Mouse (Mus musculus): ENCODE data around the gene Hook1. TPM values are rescaled to one million over a fixed set of nuclear protein-coding genes. Genes with fewer than 3 reads are reported as not detected.

The Hook1 gene
- 10.2 and 12.3 TPM in 2 replicates for polyA plus RNA-seq (2016; fragmentation: Nextera tagmentation; extraction: Ambion mirVana)

DNA sequence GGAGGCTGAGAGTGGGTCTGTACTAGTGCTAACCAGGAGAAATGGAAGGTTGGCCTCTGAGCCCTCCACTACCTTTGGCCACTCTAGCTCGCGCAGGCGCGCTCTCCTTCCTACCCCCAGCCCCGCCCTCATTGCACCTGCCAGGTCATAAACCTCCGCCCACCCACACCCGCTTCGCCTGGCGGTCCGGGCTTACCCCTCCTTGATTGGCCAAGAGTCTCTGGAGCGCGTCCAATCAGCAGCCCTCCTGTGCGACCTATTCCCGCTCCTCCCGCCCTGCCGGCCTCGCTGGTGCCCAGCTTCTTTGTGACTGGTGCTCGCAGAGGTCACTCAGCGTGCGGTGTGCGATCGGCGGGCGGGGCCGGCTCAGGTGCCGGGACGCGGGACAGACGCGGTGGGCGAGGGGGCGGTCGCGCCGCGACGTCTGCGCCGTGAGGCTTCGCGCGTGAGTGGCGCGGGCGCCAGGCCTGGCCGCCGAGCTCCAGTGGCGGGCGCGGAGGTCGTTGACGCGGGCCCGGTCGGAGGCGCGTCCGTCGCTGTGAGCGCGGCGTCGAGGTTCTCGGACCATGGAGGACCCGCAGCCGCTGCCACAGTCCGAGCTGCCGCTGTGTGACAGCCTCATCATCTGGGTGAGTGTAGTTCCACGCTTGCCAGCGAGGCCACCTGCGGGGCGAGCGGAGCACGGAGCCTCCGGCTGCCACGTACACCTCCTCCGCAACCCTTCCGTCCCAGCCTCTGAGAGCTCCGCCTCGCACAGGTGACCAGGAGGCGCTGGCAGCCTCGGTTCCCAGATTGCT is at the start of gene Hook1:
Hook1 (plus strand) TSS at position 313 of the 797 bp plus-strand sequence.
- under 1% methylated on average over 82 of the region's 82 CpGs for WGBS
- peak within 1 kb of the TSS; percentile 92 for H3K27ac ChIP-seq

DNA sequence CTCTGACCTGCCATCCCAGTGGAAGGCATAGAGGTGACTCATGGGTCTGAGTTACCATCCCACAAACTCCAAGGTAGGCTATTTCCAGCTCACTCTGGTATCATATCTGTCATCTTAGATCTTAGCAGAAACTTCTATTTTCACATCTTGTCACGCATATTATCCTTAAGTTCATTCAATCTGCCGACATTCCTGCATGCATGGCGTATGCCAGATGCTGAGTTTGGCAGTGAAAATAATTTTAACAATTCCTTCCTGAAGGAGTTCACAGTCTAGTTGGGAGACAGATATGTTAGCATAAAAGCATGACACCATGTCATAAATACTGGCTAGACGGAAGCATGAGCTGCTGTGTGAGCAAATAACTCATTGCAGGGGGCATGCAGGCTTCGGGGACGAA is 49.3 kb upstream of the Hook1 start:
- Histone ChIP-seq H3K27me3 (ENCODE audit: insufficient read depth, poor library complexity, severe bottlenecking) (no peaks in the 10 kb centered on the region), H3K9me3 (no peaks in the 10 kb centered on the region), H3K27ac (no peak overlapping the region), H3K4me3 (no peak overlapping the region), H3K36me3 (no peaks in the 10 kb centered on the region), H3K4me1 (0 out of 2 replicates have a peak, but pooled peaks cover 15% of the 10 kb centered on the region)
- no peak for DNase-seq (ENCODE audit: low spot score)
- 84% methylated on average over 6 of the region's 6 CpGs for WGBS

More for the DNA sequence above, at the start of gene Hook1:
- Histone ChIP-seq H3K27me3 (ENCODE audit: insufficient read depth, poor library complexity, severe bottlenecking) (0 out of 2 replicates have a peak, but pooled peaks cover 4% of the 10 kb centered on the region), H3K36me3 (no peaks in the 10 kb centered on the region), H3K4me1 (0 out of 2 replicates have a peak, but pooled peaks cover 5% of the 10 kb centered on the region), H3K4me3 (peak within 1 kb of the TSS; percentile 84), H3K9me3 (no peaks in the 10 kb centered on the region)
- DNase-seq (ENCODE audit: low spot score), result peak; percentile 98

DNA sequence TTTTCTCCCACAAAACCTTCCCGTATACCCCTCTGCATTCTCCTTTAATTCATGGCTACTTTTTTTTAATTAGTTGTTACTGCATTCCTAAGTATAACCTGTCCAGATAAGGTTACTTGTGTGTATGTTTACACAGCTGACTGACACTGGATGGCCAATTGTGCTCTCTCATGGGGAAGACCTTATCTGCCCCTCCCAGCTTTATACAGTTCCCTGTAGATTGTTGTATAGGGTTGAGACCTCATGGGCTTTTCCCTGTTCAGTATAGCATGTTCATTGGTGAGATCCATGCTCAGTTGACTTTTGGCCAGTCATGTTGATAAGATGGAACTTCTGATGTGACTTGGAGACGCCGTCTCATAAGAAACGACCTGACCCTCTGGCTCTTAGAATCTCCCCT is 46.6 kb upstream of the Hook1 start:
- Histone ChIP-seq H3K27ac (no peak overlapping the region), H3K9me3 (no peaks in the 10 kb centered on the region), H3K4me3 (no peak overlapping the region), H3K27me3 (ENCODE audit: insufficient read depth, poor library complexity, severe bottlenecking) (no peaks in the 10 kb centered on the region), H3K36me3 (no peaks in the 10 kb centered on the region), H3K4me1 (0 out of 2 replicates have a peak, but pooled peaks cover 14% of the 10 kb centered on the region)
- no peak for DNase-seq (ENCODE audit: low spot score)
- WGBS, result 59% methylated on average over 4 of the region's 4 CpGs

DNA sequence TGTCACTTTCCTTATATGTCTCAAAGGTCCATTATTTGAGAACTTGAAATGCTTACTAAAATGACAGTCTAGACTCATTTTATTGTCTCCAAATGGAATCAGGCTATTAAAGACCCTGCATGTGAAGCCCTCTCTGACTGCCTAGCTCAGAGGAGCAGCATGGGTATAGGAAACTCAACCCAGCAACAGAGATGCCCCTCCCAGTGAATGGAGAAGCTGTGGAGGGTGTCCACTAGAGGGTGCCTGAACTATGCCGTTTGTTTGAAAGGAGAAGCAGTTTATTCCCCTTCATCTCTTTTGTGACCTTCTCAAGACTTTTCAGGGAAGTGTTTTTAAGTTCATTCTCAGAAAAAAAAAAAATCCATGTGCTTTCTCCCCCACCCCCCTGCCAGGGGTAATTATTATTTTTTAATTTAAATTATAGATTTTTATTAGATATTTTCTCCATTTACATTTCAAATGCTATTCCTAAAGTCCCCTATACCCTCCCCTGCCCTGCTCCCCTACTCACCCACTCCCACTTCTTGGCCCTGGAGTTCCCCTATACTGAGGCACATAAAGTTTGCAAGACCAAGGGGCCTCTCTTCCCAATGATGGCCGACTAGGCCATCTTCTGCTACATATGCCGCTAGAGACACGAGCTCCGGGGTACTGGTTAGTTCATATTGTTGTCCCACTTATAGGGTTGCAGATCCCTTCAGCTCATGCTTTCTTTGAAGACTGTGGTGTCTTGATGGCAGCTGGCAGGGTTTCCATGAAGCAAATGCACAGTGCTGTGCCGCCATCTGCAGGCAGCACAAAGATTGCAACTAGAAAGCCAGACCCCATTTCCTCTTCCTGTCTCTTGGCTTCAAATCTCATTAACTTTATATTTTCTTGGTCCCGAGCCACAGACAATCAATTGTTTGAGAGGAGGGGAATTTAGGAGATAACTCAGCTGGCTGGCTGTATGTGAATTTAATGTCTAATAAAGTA is 42.5 kb upstream of the Hook1 start:
- Histone ChIP-seq H3K36me3 (no peaks in the 10 kb centered on the region), H3K9me3 (no peaks in the 10 kb centered on the region), H3K27ac (no peak overlapping the region), H3K27me3 (ENCODE audit: insufficient read depth, poor library complexity, severe bottlenecking) (no peaks in the 10 kb centered on the region), H3K4me1 (no peaks in the 10 kb centered on the region), H3K4me3 (no peak overlapping the region)
- DNase-seq (ENCODE audit: low spot score), result peak; percentile 86
- WGBS, result 18% methylated on average over 7 of the region's 7 CpGs

DNA sequence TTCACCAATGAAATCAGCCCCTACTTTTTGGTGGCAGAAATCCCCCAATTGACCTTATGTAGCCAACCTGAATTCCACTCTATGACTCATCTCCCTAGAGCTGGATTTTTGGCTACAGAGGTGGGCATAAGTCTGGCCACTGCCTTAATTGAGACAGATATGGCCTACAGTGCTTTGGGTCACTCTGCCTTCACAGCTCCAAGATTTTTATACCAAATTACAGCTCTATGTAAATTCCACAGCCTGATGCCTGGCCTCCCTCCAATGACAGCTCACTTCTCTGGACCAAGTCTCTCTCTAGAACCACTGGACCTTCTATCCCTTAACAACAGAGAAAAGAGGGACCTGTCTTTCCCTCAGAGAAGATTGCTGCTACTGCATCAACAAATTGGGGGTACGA is 38.2 kb upstream of the Hook1 start:
- Histone ChIP-seq H3K4me1 (no peaks in the 10 kb centered on the region), H3K27me3 (ENCODE audit: insufficient read depth, poor library complexity, severe bottlenecking) (no peaks in the 10 kb centered on the region), H3K9me3 (no peaks in the 10 kb centered on the region), H3K4me3 (no peak overlapping the region), H3K27ac (no peak overlapping the region), H3K36me3 (no peaks in the 10 kb centered on the region)
- no peak for DNase-seq (ENCODE audit: low spot score)
- WGBS, result 78% methylated on average over 1 of the region's 1 CpGs

DNA sequence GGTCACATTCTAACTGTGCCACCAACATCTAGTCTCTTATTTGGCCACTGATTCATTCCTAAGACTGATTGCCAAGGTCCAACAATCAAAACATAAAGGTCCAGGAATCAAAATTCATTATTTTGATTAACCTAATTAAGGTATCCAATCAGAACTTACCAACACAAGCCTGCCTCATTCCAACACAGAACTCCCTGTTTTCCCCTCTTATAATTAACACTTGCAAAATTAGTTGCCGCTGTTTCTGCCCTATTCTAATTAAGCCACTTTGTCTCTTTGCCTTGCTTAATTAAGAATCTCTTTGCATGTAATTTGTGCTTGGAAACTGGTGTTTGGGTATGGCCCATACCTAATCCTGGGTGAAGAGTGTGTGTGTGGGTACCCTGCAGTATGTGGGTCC is 37.1 kb upstream of the Hook1 start:
- DNase-seq (ENCODE audit: low spot score), result no peak
- H3K4me3 ChIP-seq, result no peak overlapping the region
- H3K36me3 ChIP-seq, result no peaks in the 10 kb centered on the region
- H3K9me3 ChIP-seq, result no peaks in the 10 kb centered on the region
- H3K4me1 ChIP-seq, result no peaks in the 10 kb centered on the region
- H3K27me3 ChIP-seq (ENCODE audit: insufficient read depth, poor library complexity, severe bottlenecking), result no peaks in the 10 kb centered on the region
- 75% methylated on average over 1 of the region's 1 CpGs for WGBS
- H3K27ac ChIP-seq, result no peak overlapping the region

DNA sequence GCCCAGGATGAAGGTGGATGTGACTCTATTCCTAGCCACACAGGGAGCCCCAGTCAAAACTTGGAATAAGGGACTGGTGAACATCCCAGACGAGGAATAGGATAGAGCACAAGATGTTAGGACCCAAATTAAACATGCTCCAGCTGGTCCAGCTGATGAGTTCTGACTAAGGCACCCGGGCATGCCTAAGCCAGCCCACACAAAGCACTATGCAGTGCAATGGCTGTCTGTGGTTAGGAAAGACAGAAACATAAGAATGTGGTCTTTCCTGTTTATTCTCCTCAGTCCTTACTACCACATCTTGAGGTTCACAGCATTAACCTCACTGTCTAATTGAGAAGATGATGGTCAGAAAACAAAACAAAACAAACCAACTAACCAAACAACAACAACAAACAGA is 35.7 kb upstream of the Hook1 start:
- 65% methylated on average over 2 of the region's 2 CpGs for WGBS
- Histone ChIP-seq H3K4me1 (no peaks in the 10 kb centered on the region), H3K4me3 (no peak overlapping the region), H3K27me3 (ENCODE audit: insufficient read depth, poor library complexity, severe bottlenecking) (no peaks in the 10 kb centered on the region), H3K27ac (no peak overlapping the region), H3K36me3 (no peaks in the 10 kb centered on the region), H3K9me3 (no peaks in the 10 kb centered on the region)
- DNase-seq (ENCODE audit: low spot score), result no peak

DNA sequence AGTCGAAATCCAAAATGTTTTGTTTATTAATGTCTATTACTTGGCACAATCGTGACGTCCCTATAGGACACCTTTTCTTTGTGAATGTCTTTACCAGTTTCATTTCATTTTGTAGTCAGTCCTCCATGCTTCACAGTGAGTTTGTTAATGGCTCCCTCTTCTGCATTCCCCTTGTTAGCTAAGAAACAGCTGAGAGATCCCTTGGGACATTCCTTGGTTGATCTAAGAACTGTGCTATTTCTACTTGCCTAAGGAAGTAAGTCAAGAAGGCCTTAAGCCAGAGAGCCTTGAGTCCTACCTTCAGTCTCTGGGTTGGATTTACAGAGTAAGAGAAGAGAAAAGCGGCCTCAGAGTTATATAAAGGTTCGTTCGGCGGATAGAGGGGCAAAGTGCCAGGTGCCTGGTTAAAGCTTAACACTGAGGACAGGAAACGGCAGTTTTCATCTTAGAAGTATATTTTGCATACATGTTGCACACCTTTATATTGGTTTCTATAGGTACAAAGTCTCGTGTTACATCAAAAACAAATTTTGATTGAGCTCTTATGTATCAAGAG is 33.2 kb upstream of the Hook1 start:
- no peak for DNase-seq (ENCODE audit: low spot score)
- 85% methylated on average over 9 of the region's 9 CpGs for WGBS
- H3K36me3 ChIP-seq, result no peaks in the 10 kb centered on the region
- H3K4me3 ChIP-seq, result no peak overlapping the region
- no peaks in the 10 kb centered on the region for H3K9me3 ChIP-seq
- H3K4me1 ChIP-seq, result no peaks in the 10 kb centered on the region
- no peaks in the 10 kb centered on the region for H3K27me3 ChIP-seq (ENCODE audit: insufficient read depth, poor library complexity, severe bottlenecking)
- no peak overlapping the region for H3K27ac ChIP-seq

DNA sequence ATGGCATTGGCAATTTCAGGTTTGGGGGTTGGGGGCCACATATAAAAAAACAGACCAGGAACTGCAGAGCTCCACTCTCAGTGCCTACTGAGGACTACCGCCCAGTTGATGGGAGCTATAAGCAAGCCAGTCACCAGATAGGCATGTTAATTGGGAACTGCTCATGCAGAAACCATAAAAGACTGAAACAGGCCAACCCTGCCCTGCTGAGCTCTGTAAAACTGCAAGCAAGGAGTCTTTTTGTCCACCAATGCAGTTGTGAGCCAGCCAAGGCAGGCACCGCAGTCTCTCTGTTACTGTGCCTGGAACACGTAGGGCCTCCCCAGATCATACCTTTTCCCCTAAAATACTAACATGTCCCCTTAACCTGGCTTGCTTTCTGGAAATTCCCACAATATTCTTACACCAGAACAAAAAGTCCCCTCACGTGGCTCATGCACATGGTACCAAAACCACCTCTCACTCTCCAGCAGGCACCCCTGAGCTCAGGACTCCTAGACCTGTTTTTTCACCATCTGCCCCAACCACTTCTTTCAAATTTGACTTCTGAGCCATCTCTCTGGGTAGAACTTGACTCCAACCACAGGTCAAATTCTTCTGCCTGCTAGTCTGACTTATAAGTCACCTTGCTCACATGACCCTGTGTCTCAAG is 32.5 kb upstream of the Hook1 start:
- H3K4me3 ChIP-seq, result no peak overlapping the region
- no peak for DNase-seq (ENCODE audit: low spot score)
- WGBS, result 82% methylated on average over 4 of the region's 4 CpGs
- H3K9me3 ChIP-seq, result no peaks in the 10 kb centered on the region
- H3K27ac ChIP-seq, result no peak overlapping the region
- H3K4me1 ChIP-seq, result no peaks in the 10 kb centered on the region
- H3K36me3 ChIP-seq, result no peaks in the 10 kb centered on the region
- no peaks in the 10 kb centered on the region for H3K27me3 ChIP-seq (ENCODE audit: insufficient read depth, poor library complexity, severe bottlenecking)

DNA sequence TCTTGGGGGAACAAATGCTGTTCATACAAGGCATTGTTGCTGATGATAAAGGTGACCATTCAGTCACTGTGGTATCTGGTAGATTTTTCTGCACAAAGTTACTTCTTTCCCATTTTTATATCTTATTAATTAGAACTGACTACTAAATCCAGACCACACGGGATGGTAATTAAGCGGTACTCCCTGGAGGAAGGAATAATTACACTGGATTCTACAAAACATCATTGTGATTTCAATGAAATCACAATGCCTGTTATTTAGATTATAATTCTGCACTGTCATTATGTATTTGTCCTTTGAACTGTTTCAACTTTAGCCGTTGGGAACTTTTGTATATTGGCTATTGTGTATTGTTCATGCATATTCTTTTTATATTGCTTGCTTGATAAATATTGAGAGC is 28.3 kb upstream of the Hook1 start:
- no peak overlapping the region for H3K27ac ChIP-seq
- 81% methylated on average over 3 of the region's 3 CpGs for WGBS
- no peak overlapping the region for H3K4me3 ChIP-seq
- no peaks in the 10 kb centered on the region for H3K9me3 ChIP-seq
- H3K4me1 ChIP-seq, result no peaks in the 10 kb centered on the region
- no peaks in the 10 kb centered on the region for H3K27me3 ChIP-seq (ENCODE audit: insufficient read depth, poor library complexity, severe bottlenecking)
- DNase-seq (ENCODE audit: low spot score), result no peak
- no peaks in the 10 kb centered on the region for H3K36me3 ChIP-seq

DNA sequence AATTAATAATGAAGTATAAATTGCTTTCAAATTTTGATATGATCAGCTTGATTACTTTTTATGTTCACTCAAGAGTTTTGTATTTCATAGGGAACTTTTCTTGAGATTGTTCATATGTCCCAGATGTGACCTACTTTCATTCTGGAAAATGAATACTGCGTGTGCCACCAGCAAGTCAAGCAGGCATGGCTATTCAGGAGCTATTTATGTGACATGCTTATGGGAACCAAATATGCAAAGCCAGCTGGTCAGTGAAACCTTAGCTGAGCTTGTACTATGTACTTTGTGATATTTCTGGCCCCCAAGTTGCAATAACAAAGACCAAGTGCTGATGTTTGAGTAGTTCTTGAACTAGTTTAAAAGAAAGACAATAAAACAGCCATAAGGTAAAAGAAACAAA is 19.1 kb upstream of the Hook1 start:
- H3K4me3 ChIP-seq, result no peak overlapping the region
- 79% methylated on average over 1 of the region's 1 CpGs for WGBS
- no peak overlapping the region for H3K27ac ChIP-seq
- no peaks in the 10 kb centered on the region for H3K4me1 ChIP-seq
- no peaks in the 10 kb centered on the region for H3K27me3 ChIP-seq (ENCODE audit: insufficient read depth, poor library complexity, severe bottlenecking)
- no peaks in the 10 kb centered on the region for H3K36me3 ChIP-seq
- no peaks in the 10 kb centered on the region for H3K9me3 ChIP-seq
- DNase-seq (ENCODE audit: low spot score), result no peak

DNA sequence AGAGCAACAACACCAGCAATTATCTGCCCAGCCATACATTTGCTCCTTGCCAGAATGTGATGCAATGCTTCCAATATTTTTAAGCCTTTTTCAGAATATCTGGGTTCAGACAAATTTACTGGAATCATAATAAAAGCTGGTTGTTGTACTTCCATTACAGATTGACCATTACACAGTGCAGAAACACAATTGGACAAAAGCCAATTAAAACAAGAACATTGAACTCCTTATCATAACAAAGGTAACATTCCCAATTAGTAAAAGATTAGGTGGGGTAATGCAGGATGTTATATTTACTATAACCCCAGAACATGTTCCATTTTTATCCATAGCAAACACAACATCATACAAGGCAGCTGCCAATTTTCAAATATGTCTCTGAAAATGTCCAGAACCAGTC is 13.7 kb upstream of the Hook1 start:
- Histone ChIP-seq H3K27me3 (ENCODE audit: insufficient read depth, poor library complexity, severe bottlenecking) (no peaks in the 10 kb centered on the region), H3K27ac (no peak overlapping the region), H3K9me3 (no peaks in the 10 kb centered on the region), H3K4me3 (no peak overlapping the region), H3K4me1 (no peaks in the 10 kb centered on the region), H3K36me3 (no peaks in the 10 kb centered on the region)
- DNase-seq (ENCODE audit: low spot score), result no peak
